21 mouse cellular contexts compared by ENCODE assay signal in genomic region chr13:66063388-66063787, GRCm38 (mm10). TPM values are rescaled to one million over a fixed set of nuclear protein-coding genes. Genes with fewer than 3 reads are reported as not detected.
DNase-seq lines count a peak whose midpoint lies in the region; TF ChIP-seq lines count a peak whose summit lies in the region.
"Not testable (repeated sequence)": the region's sequence is repeated elsewhere in the genome, so short reads cannot be mapped to it uniquely, and the experiment has no call there.
"Had no signal": no experiment of that assay in that cellular context is flagged by ENCODE, and none has a peak within 500 bp of the region (broad histone marks: within the 10 kb centered on the region; RNA-seq: fewer than 3 reads in every experiment).

No protein-coding gene starts in this region.

- not testable (repeated sequence) for TF ChIP-seq EP300 in ES-Bruce4 (IDR thresholded peaks at IDR 0.05; ENCODE audit: insufficient read depth, low read depth, low read length)

- TF ChIP-seq POLR2A in ES-Bruce4 (IDR thresholded peaks at IDR 0.05; ENCODE audit: insufficient read depth, low read length), result not testable (repeated sequence)

- H3K36me3 ChIP-seq in ES-Bruce4 (ENCODE audit: control insufficient read depth, insufficient read depth, low read length, poor library complexity, severe bottlenecking), result not testable (repeated sequence)

- peak; percentile 21 for TF ChIP-seq CTCF in ES-Bruce4 (IDR thresholded peaks at IDR 0.05; ENCODE audit: low read depth, low read length)

- not testable (repeated sequence) for H3K4me1 ChIP-seq in ES-Bruce4 (ENCODE audit: control insufficient read depth, insufficient read depth, low read length)

- not testable (repeated sequence) for H3K9ac ChIP-seq in ES-Bruce4 (ENCODE audit: low read depth, poor library complexity, severe bottlenecking)

- H3K27ac ChIP-seq in ES-Bruce4 (ENCODE audit: insufficient read depth, low read length), result not testable (repeated sequence)

- H3K4me3 ChIP-seq in ES-Bruce4 (ENCODE audit: low read depth, low read length), result peak overlapping the region; percentile 38

- H3K9me3 ChIP-seq in ES-Bruce4 (replicated peaks; ENCODE audit: control insufficient read depth, insufficient read depth, low read length, poor library complexity, severe bottlenecking), result not testable (repeated sequence)

- DNase-seq in gastrocnemius, postnatal 10 days, result peak; percentile 2
- peak; percentile 81 for DNase-seq in heart, adult 11 months
- DNase-seq in testis, postnatal 10 days (ENCODE audit: low spot score), result peak; percentile 38

- not testable (repeated sequence) for H3K27me3 ChIP-seq in ES-Bruce4 (ENCODE audit: control insufficient read depth, insufficient read depth, low read length, poor library complexity, severe bottlenecking)

RNA-seq across cellular contexts. Expression of gene Gm10324, which starts 56.0 kb away (rescaled TPM):
- 4.9 and 5.8 TPM in 2 replicates for polyA plus RNA-seq in ES-Bruce4 (2011; ENCODE audit: insufficient read depth, insufficient read length, low read depth, missing spikeins)
- total RNA-seq in gastrocnemius, postnatal 10 days (2021), result not detected
- total RNA-seq: adrenal gland, adult 18-20 months; adrenal gland, adult 2 months; adrenal gland, adult 8-10 months; adrenal gland, postnatal 10 days; adrenal gland, postnatal 14 days; adrenal gland, postnatal 25 days; adrenal gland, postnatal 36 days; adrenal gland, postnatal 4 days; CH12.LX; MEL had no signal
- polyA plus RNA-seq: activated CD4-positive, CD25-positive, alpha-beta regulatory T cell, adult 4 months; adrenal gland, adult 2 months; brain, embryonic 14.5 days; C2C12; CD4-positive, CD25-positive, alpha-beta regulatory T cell, adult 4 months; cerebellum, adult 2 months; G1E; Patski had no signal

Comparison
In these comparisons a context has a peak if more than half of its experiments do, and no peak if none do; other contexts are left out.
1. DNase-seq: peak in every context shown above with its lines; median percentile 81 in heart, adult 11 months; 38 in testis, postnatal 10 days; 2 in gastrocnemius, postnatal 10 days.